Mouse (Mus musculus): ENCODE data around the gene Tbc1d24. TPM values are rescaled to one million over a fixed set of nuclear protein-coding genes. Genes with fewer than 3 reads are reported as not detected.

The Tbc1d24 gene
- 94.5 and 113 TPM in 2 replicates for total RNA-seq (2014; rRNA removed)
- 15.7 and 23.5 TPM in 2 replicates for polyA plus RNA-seq (2015; fragmentation: Nextera tagmentation; extraction: Ambion mirVana)

GRCm38 (mm10) chr17:24205284-24205888 is at the start of gene Tbc1d24:
TSS of gene Tbc1d24 (minus strand) at chr17:24205562.
- Histone ChIP-seq H3K36me3 (ENCODE audit: insufficient read depth) (no peaks in the 10 kb centered on the region), H3K9ac (peak within 1 kb of the TSS; percentile 79), H3K4me1 (ENCODE audit: insufficient read depth) (peaks cover 45% of the 10 kb centered on the region), H3K27ac (ENCODE audit: low read depth, low read length) (peak within 1 kb of the TSS; percentile 76), H3K4me3 (ENCODE audit: low read depth, low read length) (peak within 1 kb of the TSS; percentile 65), H3K9me3 (ENCODE audit: low read length) (no peaks in the 10 kb centered on the region), H3K4me2 (ENCODE audit: low read depth) (peak within 1 kb of the TSS; percentile 97), H3K27me3 (ENCODE audit: insufficient read depth, low read length) (no peaks in the 10 kb centered on the region)
- peak; percentile 98 for DNase-seq
- no peak for TF ChIP-seq CTCF (IDR thresholded peaks at IDR 0.05; ENCODE audit: low read depth)
- WGBS, result under 1% methylated on average over 64 of the region's 65 CpGs
- peak; percentile 84 for ATAC-seq

GRCm38 (mm10) chr17:24252329-24252728 is 47.0 kb upstream of the Tbc1d24 start:
- Histone ChIP-seq H3K9ac (no peak overlapping the region), H3K4me1 (ENCODE audit: insufficient read depth) (0 out of 2 replicates have a peak, but pooled peaks cover 7% of the 10 kb centered on the region), H3K36me3 (ENCODE audit: insufficient read depth) (peaks cover 6% of the 10 kb centered on the region; the same call in 1 of the 2 replicates), H3K4me3 (ENCODE audit: low read depth, low read length) (no peak overlapping the region), H3K4me2 (ENCODE audit: low read depth) (no peak overlapping the region), H3K27me3 (ENCODE audit: insufficient read depth, low read length) (no peaks in the 10 kb centered on the region), H3K9me3 (ENCODE audit: low read length) (no peaks in the 10 kb centered on the region), H3K27ac (ENCODE audit: low read depth, low read length) (no peak overlapping the region)
- TF ChIP-seq CTCF (IDR thresholded peaks at IDR 0.05; ENCODE audit: low read depth), result no peak
- WGBS, result 93% methylated on average over 2 of the region's 2 CpGs
- DNase-seq (no peak), ATAC-seq (no peak)

- DNase-seq (peak; percentile 98), ATAC-seq (peak; percentile 100)
- Histone ChIP-seq H3K4me3 (ENCODE audit: low read depth, low read length) (peak within 1 kb of the TSS; percentile 57), H3K36me3 (ENCODE audit: insufficient read depth) (peaks cover 6% of the 10 kb centered on the region; the same call in 1 of the 2 replicates), H3K4me2 (ENCODE audit: low read depth) (peak within 1 kb of the TSS; percentile 83), H3K27ac (ENCODE audit: low read depth, low read length) (0 out of 2 replicates have a peak within 1 kb of the TSS, but pooled peaks have one; percentile 21), H3K9me3 (ENCODE audit: low read length) (no peaks in the 10 kb centered on the region), H3K4me1 (ENCODE audit: insufficient read depth) (0 out of 2 replicates have a peak, but pooled peaks cover 7% of the 10 kb centered on the region), H3K27me3 (ENCODE audit: insufficient read depth, low read length) (no peaks in the 10 kb centered on the region), H3K9ac (peak within 1 kb of the TSS; percentile 60)
- TF ChIP-seq CTCF (IDR thresholded peaks at IDR 0.05; ENCODE audit: low read depth), result peak; percentile 68
- WGBS, result under 1% methylated on average over 48 of the region's 48 CpGs
Observed at GRCm38 (mm10) chr17:24251320-24252069, 46.1 kb upstream of the Tbc1d24 start, which contains the start of gene Ccnf. TSS of gene Ccnf (minus strand) at chr17:24251484.

- ATAC-seq (peak; percentile 63), DNase-seq (no peak)
- no peaks in the 10 kb centered on the region for H3K9me3 ChIP-seq (ENCODE audit: low read length)
- TF ChIP-seq CTCF (IDR thresholded peaks at IDR 0.05; ENCODE audit: low read depth), result no peak
- 0 out of 2 replicates have a peak, but pooled peaks cover 7% of the 10 kb centered on the region for H3K4me1 ChIP-seq (ENCODE audit: insufficient read depth)
- peaks cover 6% of the 10 kb centered on the region; the same call in 1 of the 2 replicates for H3K36me3 ChIP-seq (ENCODE audit: insufficient read depth)
- no peaks in the 10 kb centered on the region for H3K27me3 ChIP-seq (ENCODE audit: insufficient read depth, low read length)
- no peak overlapping the region for H3K27ac ChIP-seq (ENCODE audit: low read depth, low read length)
- H3K9ac ChIP-seq, result peak overlapping the region; percentile 60
- under 1% methylated on average over 32 of the region's 32 CpGs for WGBS
- H3K4me2 ChIP-seq (ENCODE audit: low read depth), result peak overlapping the region; percentile 83
- peak overlapping the region; percentile 57 for H3K4me3 ChIP-seq (ENCODE audit: low read depth, low read length)
Observed at GRCm38 (mm10) chr17:24250988-24251319, 45.6 kb upstream of the Tbc1d24 start.

- Histone ChIP-seq H3K9me3 (ENCODE audit: low read length) (no peaks in the 10 kb centered on the region), H3K4me3 (ENCODE audit: low read depth, low read length) (no peak overlapping the region), H3K9ac (no peak overlapping the region), H3K36me3 (ENCODE audit: insufficient read depth) (peaks cover 20% of the 10 kb centered on the region), H3K4me2 (ENCODE audit: low read depth) (no peak overlapping the region), H3K4me1 (ENCODE audit: insufficient read depth) (0 out of 2 replicates have a peak, but pooled peaks cover 7% of the 10 kb centered on the region), H3K27ac (ENCODE audit: low read depth, low read length) (no peak overlapping the region), H3K27me3 (ENCODE audit: insufficient read depth, low read length) (no peaks in the 10 kb centered on the region)
- DNase-seq (no peak), ATAC-seq (no peak)
- WGBS, result 97% methylated on average over 2 of the region's 2 CpGs
- peak; percentile 37 for TF ChIP-seq CTCF (IDR thresholded peaks at IDR 0.05; ENCODE audit: low read depth)
Observed at GRCm38 (mm10) chr17:24248641-24249040, 43.3 kb upstream of the Tbc1d24 start.

GRCm38 (mm10) chr17:24244061-24244460 is 38.7 kb upstream of the Tbc1d24 start:
- DNase-seq (no peak), ATAC-seq (no peak)
- no peak for TF ChIP-seq CTCF (IDR thresholded peaks at IDR 0.05; ENCODE audit: low read depth)
- Histone ChIP-seq H3K4me1 (ENCODE audit: insufficient read depth) (no peaks in the 10 kb centered on the region), H3K27me3 (ENCODE audit: insufficient read depth, low read length) (no peaks in the 10 kb centered on the region), H3K9me3 (ENCODE audit: low read length) (no peaks in the 10 kb centered on the region), H3K36me3 (ENCODE audit: insufficient read depth) (peaks cover 47% of the 10 kb centered on the region), H3K27ac (ENCODE audit: low read depth, low read length) (no peak overlapping the region), H3K9ac (no peak overlapping the region), H3K4me3 (ENCODE audit: low read depth, low read length) (no peak overlapping the region), H3K4me2 (ENCODE audit: low read depth) (no peak overlapping the region)
- 98% methylated on average over 8 of the region's 8 CpGs for WGBS
